Mouse (Mus musculus) midbrain, embryonic 13.5 days (tissue): ENCODE results near the gene Flot1. TPM values are rescaled to one million over a fixed set of nuclear protein-coding genes. Genes with fewer than 3 reads are reported as not detected.
A peak's percentile ranks its signal among the peaks of the same experiment; 100 is the strongest.

ENCODE experiments used
- ATAC-seq: fragments of 200-750 bp; cut with Nextera tagmentation; 2 replicates; pipeline ENCODE4 v1.8.0; 2017; ENCODE audit warnings: mild to moderate bottlenecking, moderate TSS enrichment, moderate library complexity
- H3K27ac ChIP-seq: fragments of 300-500 bp; sonication (generic); 2 replicates; pipeline ENCODE4 v1.5.1; 2015; ENCODE audit warnings: inconsistent platforms, mild to moderate bottlenecking, moderate library complexity
- H3K27me3 ChIP-seq: fragments of 300-500 bp; sonication (generic); 2 replicates; pipeline ENCODE4 v1.6.1; 2015; ENCODE audit warnings: mild to moderate bottlenecking, inconsistent platforms
- H3K36me3 ChIP-seq: fragments of 300-500 bp; sonication (generic); 2 replicates; pipeline ENCODE4 v1.6.1; 2015; ENCODE audit warnings: mild to moderate bottlenecking, inconsistent platforms
- H3K4me1 ChIP-seq: fragments of 300-500 bp; sonication (generic); replicated peaks from 2 replicates; pipeline ENCODE4 v1.6.1; 2015; ENCODE audit warnings: inconsistent platforms
- H3K4me2 ChIP-seq: fragments of 300-500 bp; sonication (generic); replicated peaks from 2 replicates; pipeline ENCODE4 v1.6.1; 2015; ENCODE audit warnings: moderate library complexity, mild to moderate bottlenecking, inconsistent platforms
- H3K4me3 ChIP-seq: fragments of 300-500 bp; sonication (generic); replicated peaks from 2 replicates; pipeline ENCODE4 v1.5.1; 2015; ENCODE audit warnings: mild to moderate bottlenecking, inconsistent platforms
- H3K9ac ChIP-seq: fragments of 300-500 bp; sonication (generic); replicated peaks from 2 replicates; pipeline ENCODE4 v1.6.1; 2015; ENCODE audit warnings: mild to moderate bottlenecking, inconsistent platforms
- H3K9me3 ChIP-seq: fragments of 300-500 bp; sonication (generic); 2 replicates; pipeline ENCODE4 v1.6.1; 2016; ENCODE audit warnings: mild to moderate bottlenecking, inconsistent platforms
- WGBS: fragments of 180-500 bp; shearing (Covaris S2); methylation state at CpG from one replicate; pipeline ENCODE4 v1.1.7; 2015; 5-methylcytosine and 5-hydroxymethylcytosine counted together
- microRNA-seq: library from miRNA; unstranded; fragments of <30 nt; microRNA quantifications from one replicate; pipeline ENCODE4, GENCODE M21; 2016
- polyA plus RNA-seq: library from polyadenylated mRNA; unstranded; fragments of >200 nt; fragmentation: Nextera tagmentation; extraction: Ambion mirVana; gene quantifications from 2 replicates; pipeline ENCODE4 v1.2.1, GENCODE M21; 2015

Flot1 gene
- polyA plus RNA-seq, 1 experiment from 2014 or later = 59.6 TPM

DNA sequence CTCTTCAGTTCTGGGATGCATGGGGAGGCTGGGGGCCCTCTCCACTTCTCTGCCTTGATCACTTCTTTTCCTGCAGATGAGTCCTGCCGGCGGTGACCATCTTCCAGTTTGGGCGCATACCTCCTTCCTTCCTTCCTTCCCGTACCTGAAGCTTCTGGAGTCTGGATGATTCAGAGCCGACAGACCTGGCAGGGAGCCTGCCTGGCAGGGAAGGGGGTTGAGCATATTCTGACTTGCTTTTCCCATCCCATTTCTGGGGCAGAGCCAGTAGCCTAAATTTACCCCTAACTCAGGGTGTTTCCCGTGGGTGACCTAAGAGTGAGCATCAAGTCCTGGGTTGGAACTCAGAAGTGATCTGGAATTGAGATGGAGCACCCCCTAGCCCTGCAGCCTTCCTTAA lies 51.7 kb downstream of the Flot1 start:
- peaks cover 41% of the 10 kb centered on the region for H3K36me3 ChIP-seq
- H3K4me2 ChIP-seq = no peak overlapping the region
- no peak overlapping the region for H3K4me3 ChIP-seq
- 91% methylated on average over 6 of the region's 6 CpGs for WGBS
- no peak for ATAC-seq
- no peak overlapping the region for H3K9ac ChIP-seq
- H3K27ac ChIP-seq = no peak overlapping the region
- no peaks in the 10 kb centered on the region for H3K9me3 ChIP-seq
- peaks cover 45% of the 10 kb centered on the region for H3K4me1 ChIP-seq
- no peaks in the 10 kb centered on the region for H3K27me3 ChIP-seq

DNA sequence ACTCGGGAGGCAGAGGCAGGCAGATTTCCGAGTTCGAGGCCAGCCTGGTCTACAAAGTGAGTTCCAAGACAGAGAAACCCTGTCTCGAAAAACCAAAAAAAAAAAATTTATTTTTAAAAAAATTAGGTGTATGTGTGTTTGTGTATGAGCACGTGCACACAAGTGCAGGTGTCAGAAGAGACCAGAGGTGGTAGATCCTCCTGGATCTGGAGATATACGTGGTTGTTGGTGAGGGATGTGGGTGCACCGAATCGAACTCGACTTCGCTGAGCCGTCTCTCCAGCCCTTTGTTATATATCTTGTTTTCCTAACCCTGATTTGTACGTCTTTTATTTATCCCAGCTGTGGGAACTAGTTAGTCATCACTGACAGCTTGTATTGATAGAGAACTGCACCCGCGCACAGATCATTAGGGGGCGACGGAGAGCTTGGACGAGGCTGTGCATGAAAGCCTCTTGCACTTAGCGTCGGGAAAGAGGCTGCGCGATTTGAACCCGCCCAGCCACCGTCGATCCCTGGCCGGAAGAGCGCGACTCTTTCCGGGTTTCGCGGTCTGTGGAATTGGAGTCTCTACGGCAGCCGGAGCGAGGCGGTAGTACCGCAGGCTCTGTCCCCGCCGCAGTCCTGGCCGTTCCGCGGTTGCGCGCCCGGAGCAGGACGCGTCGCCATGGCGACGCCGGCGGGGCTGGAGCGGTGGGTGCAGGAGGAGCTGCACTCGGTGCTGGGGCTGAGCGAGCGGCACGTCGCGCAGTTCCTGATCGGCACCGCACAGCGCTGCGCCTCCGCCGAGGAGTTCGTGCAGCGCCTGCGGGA lies 56.4 kb downstream of the Flot1 start, which contains the start of gene Dhx16:
Gene Dhx16 (plus strand): TSS at position 575 of the 813 bp plus-strand sequence.
- no peaks in the 10 kb centered on the region for H3K9me3 ChIP-seq
- peak within 1 kb of the TSS; percentile 95 for H3K4me3 ChIP-seq
- peaks cover 50% of the 10 kb centered on the region for H3K36me3 ChIP-seq
- H3K4me2 ChIP-seq = peak within 1 kb of the TSS; percentile 90
- peak within 1 kb of the TSS; percentile 95 for H3K9ac ChIP-seq
- 5% methylated on average over 66 of the region's 66 CpGs for WGBS
- ATAC-seq = peak; percentile 94
- no peaks in the 10 kb centered on the region for H3K27me3 ChIP-seq
- peaks cover 18% of the 10 kb centered on the region for H3K4me1 ChIP-seq
- peak within 1 kb of the TSS; percentile 77 for H3K27ac ChIP-seq

Small RNA genes lying within 50 kb of the gene (microRNA-seq; reads per million reads assigned to microRNA genes)
- gene Gm28033 = not detected

Other genes starting within 250 kb of the Flot1 start
- gene Sfta2, start 221.7 kb upstream of the Flot1 start, polyA plus RNA-seq = not detected in 2 replicates
- not detected in 2 replicates for gene Gm9573, start 196.6 kb upstream of the Flot1 start, polyA plus RNA-seq
- gene Mucl3, start 179.5 kb upstream of the Flot1 start, polyA plus RNA-seq = not detected in 2 replicates
- 13.0 and 15.1 TPM in 2 replicates for gene Vars2, start 155.6 kb upstream of the Flot1 start, polyA plus RNA-seq
- gene Gtf2h4, start 149.5 kb upstream of the Flot1 start, polyA plus RNA-seq = 31.5 and 32.0 TPM in 2 replicates
- gene Ddr1, start 118.6 kb upstream of the Flot1 start, polyA plus RNA-seq = 163 and 187 TPM in 2 replicates
- gene Ier3, start 1.5 kb upstream of the Flot1 start, polyA plus RNA-seq = 6.7 and 7.1 TPM in 2 replicates
- gene Tubb5, start 15.1 kb downstream of the Flot1 start, polyA plus RNA-seq = 1,832 and 1,895 TPM in 2 replicates
- gene Mdc1, start 18.3 kb downstream of the Flot1 start, polyA plus RNA-seq = 10.3 and 12.7 TPM in 2 replicates
- 28.9 and 33.2 TPM in 2 replicates for gene Nrm, start 38.1 kb downstream of the Flot1 start, polyA plus RNA-seq
- gene Ppp1r18, start 42.4 kb downstream of the Flot1 start, polyA plus RNA-seq = 23.8 and 27.4 TPM in 2 replicates
- 34.3 and 37.3 TPM in 2 replicates for gene Dhx16, start 56.6 kb downstream of the Flot1 start, polyA plus RNA-seq
- 34.7 and 36.8 TPM in 2 replicates for gene 2310061I04Rik, start 74.2 kb downstream of the Flot1 start, polyA plus RNA-seq
- 458 and 466 TPM in 2 replicates for gene Atat1, start 86.8 kb downstream of the Flot1 start, polyA plus RNA-seq
- 49.9 and 54.6 TPM in 2 replicates for gene Mrps18b, start 93.2 kb downstream of the Flot1 start, polyA plus RNA-seq
- 51.3 and 54.6 TPM in 2 replicates for gene Ppp1r10, start 93.2 kb downstream of the Flot1 start, polyA plus RNA-seq
- 107 and 112 TPM in 2 replicates for gene Abcf1, start 146.5 kb downstream of the Flot1 start, polyA plus RNA-seq
- gene Gnl1, start 156.6 kb downstream of the Flot1 start, polyA plus RNA-seq = 46.4 and 50.3 TPM in 2 replicates
- gene Prr3, start 157.0 kb downstream of the Flot1 start, polyA plus RNA-seq = 69.0 and 74.6 TPM in 2 replicates
- 7.8 and 8.1 TPM in 2 replicates for gene H2-T24, start 197.3 kb downstream of the Flot1 start, polyA plus RNA-seq
- gene H2-T23, start 209.6 kb downstream of the Flot1 start, polyA plus RNA-seq = 4.3 and 5.2 TPM in 2 replicates
- 4.4 and 4.8 TPM in 2 replicates for gene H2-T22, start 219.5 kb downstream of the Flot1 start, polyA plus RNA-seq
- not detected in 2 replicates for gene Gm6034, start 219.7 kb downstream of the Flot1 start, polyA plus RNA-seq
- gene Gm11127, start 235.1 kb downstream of the Flot1 start, polyA plus RNA-seq = not detected in 2 replicates